Mouse (Mus musculus): ENCODE measurements around the gene Washc2.

- TF ChIP-seq CTCF (conservative IDR thresholded peaks at IDR 0.05; ENCODE audit: insufficient read depth, insufficient read length, low read depth, low read length), result no peak
- TF ChIP-seq POLR2A (IDR thresholded peaks at IDR 0.05; ENCODE audit: low read depth, low read length), result no peak
Observed at GRCm38 (mm10) chr6:116265603-116266002, 57.8 kb downstream of the Washc2 start.

All from kidney, adult 2 months (tissue).